Mouse (Mus musculus) megakaryocyte, embryonic 14.5 days (primary cell): ENCODE measurements around the gene D930048N14Rik.

Source experiments
- FLI1 ChIP-seq: IDR thresholded peaks from 2 replicates; pipeline ENCODE4 v1.6.1; 2012; ENCODE audit warnings: low read length, inconsistent platforms, mixed read lengths
- GATA1 ChIP-seq: IDR thresholded peaks from 3 replicates; pipeline ENCODE4 v1.6.1; 2012; ENCODE audit warnings: mixed read lengths, low read length, inconsistent platforms, borderline replicate concordance

- TF ChIP-seq GATA1 (no peak), FLI1 (no peak)
Measured at GRCm38 (mm10) chr11:51619409-51620060, 31.2 kb upstream of the D930048N14Rik start, which contains the start of gene Nhp2.
